Comparison of ENCODE assay signal across 10 mouse cellular contexts in the genomic region with DNA sequence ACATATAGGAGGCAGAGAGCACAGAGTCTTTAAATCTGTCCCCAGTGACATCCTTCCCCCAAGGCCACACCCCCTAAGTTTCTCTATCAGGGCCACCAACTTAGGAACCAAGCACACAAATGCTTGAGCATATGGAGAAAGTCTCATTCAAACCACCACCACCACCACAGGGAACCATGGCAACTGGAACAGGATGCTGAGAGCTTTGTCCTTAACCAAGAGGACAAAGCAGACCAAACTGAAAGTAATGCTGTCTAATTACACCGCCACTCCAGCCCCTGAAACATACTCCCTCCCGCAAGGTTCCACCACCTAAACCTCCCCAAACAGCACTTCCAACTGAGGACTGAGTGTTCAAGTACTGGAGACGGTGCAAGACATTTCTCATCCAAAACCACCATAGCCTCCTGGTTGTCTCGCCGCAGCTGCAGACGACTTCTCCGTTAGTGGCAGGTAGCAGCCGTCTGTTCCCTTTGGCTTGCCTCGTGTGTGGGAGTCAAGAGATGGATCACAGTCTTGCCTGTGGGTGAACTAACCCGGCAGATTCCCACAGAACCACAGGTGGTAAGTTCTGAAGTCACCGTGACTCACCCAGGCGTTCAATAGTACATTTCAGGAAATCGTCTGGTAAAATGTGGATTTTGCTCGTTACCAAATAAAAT. TPM values are rescaled to one million over a fixed set of nuclear protein-coding genes. Genes with fewer than 3 reads are reported as not detected.
DNase-seq lines count a peak whose midpoint lies in the region; TF ChIP-seq lines count a peak whose summit lies in the region.
"Had no signal": no experiment of that assay in that cellular context is flagged by ENCODE, and none has a peak within 500 bp of the region (broad histone marks: within the 10 kb centered on the region; RNA-seq: fewer than 3 reads in every experiment).

No protein-coding gene starts in this region.

- peak overlapping the region; percentile 79 for H3K27ac ChIP-seq in left cerebral cortex, adult 2 months
- H3K27ac ChIP-seq: heart, embryonic 13.5 days; liver, embryonic 13.5 days had no signal

- no peak for TF ChIP-seq CTCF in left cerebral cortex, adult 2 months (IDR thresholded peaks at IDR 0.05)

- DNase-seq in right cerebral cortex, adult 2 months (ENCODE audit: low spot score in 2 of 2) = peak; percentile 71 to 77
- no peak for DNase-seq in right cerebral cortex, postnatal 4 days
- peak; percentile 33 for DNase-seq in embryo, embryonic 10.5 days (ENCODE audit: low spot score)
- DNase-seq in left cerebral cortex, adult 2 months (ENCODE audit: extremely low spot score in 1 of 2, low spot score in 2 of 2) = peak; percentile 55 to 56
- DNase-seq in testis, postnatal 14 days (ENCODE audit: low spot score) = no peak
- no peak for DNase-seq in heart, adult 9 months (ENCODE audit: low spot score in 2 of 2)
- DNase-seq in heart, adult 11 months = no peak
- no peak for DNase-seq in kidney, adult 8-10 months
- DNase-seq: liver, embryonic 13.5 days had no signal

- H3K4me3 ChIP-seq in left cerebral cortex, adult 2 months = 0 out of 2 replicates have a peak overlapping the region, but pooled peaks have one; percentile 8
- H3K4me3 ChIP-seq: heart, embryonic 13.5 days; liver, embryonic 13.5 days had no signal

- intact Hi-C loops in left cerebral cortex, adult 2 months (cut with DNase I) = loop anchor here (2.0 to 5.0 kb wide), 4 partner anchors 21 to 273 kb away; a partner anchor contains a TSS

RNA-seq across cellular contexts. Expression of a gene that starts 39.3 kb away (rescaled TPM):
- 100 to 1,000 TPM in 1 of 2 experiments, 10 to 100 TPM in 1; 97.9 to 105 TPM for total RNA-seq in left cerebral cortex, adult 2 months (2021)

Comparison
In these comparisons a context has a peak if more than half of its experiments do, and no peak if none do; other contexts are left out.
1. DNase-seq: peak in right cerebral cortex, adult 2 months (2 of 2), embryo, embryonic 10.5 days (single experiment) and left cerebral cortex, adult 2 months (2 of 2); none in right cerebral cortex, postnatal 4 days (single experiment), testis, postnatal 14 days (single experiment), heart, adult 9 months (0 of 2), heart, adult 11 months (single experiment) and kidney, adult 8-10 months (0 of 2).